Mouse (Mus musculus): ENCODE results near the gene B230219D22Rik. TPM values are rescaled to one million over a fixed set of nuclear protein-coding genes. Genes with fewer than 3 reads are reported as not detected.

Gene B230219D22Rik
- polyA plus RNA-seq, 1 experiment from 2014 or later: 73.0 TPM

GRCm38 (mm10) chr13:55727120-55727838, 34.4 kb downstream of the B230219D22Rik start, which contains the start of gene Pcbd2:
TSS of gene Pcbd2 (plus strand) at chr13:55727368.
- Histone ChIP-seq H3K36me3 (peaks cover 24% of the 10 kb centered on the region), H3K9ac (replicated peaks) (peak within 1 kb of the TSS; percentile 66), H3K27ac (replicated peaks) (peak within 1 kb of the TSS; percentile 94), H3K9me3 (replicated peaks) (no peaks in the 10 kb centered on the region), H3K4me2 (peak within 1 kb of the TSS; percentile 64), H3K27me3 (replicated peaks) (no peaks in the 10 kb centered on the region), H3K4me1 (no peaks in the 10 kb centered on the region), H3K4me3 (replicated peaks) (peak within 1 kb of the TSS; percentile 62)
- under 1% methylated on average over 73 of the region's 73 CpGs for WGBS
- peak; percentile 90 for ATAC-seq (ENCODE audit: low FRiP score)

- H3K4me1 ChIP-seq: no peaks in the 10 kb centered on the region
- peak overlapping the region; percentile 64 for H3K4me2 ChIP-seq
- H3K9me3 ChIP-seq (replicated peaks): no peaks in the 10 kb centered on the region
- peaks cover 24% of the 10 kb centered on the region for H3K36me3 ChIP-seq
- WGBS: 3% methylated on average over 19 of the region's 19 CpGs
- peak overlapping the region; percentile 94 for H3K27ac ChIP-seq (replicated peaks)
- H3K27me3 ChIP-seq (replicated peaks): no peaks in the 10 kb centered on the region
- peak overlapping the region; percentile 66 for H3K9ac ChIP-seq (replicated peaks)
- ATAC-seq (ENCODE audit: low FRiP score): peak; percentile 83
- H3K4me3 ChIP-seq (replicated peaks): peak overlapping the region; percentile 62
These were observed 34.9 kb downstream of the B230219D22Rik start for GRCm38 (mm10) chr13:55727839-55728238.

- no peak for ATAC-seq (ENCODE audit: low FRiP score)
- H3K4me1 ChIP-seq: no peaks in the 10 kb centered on the region
- H3K27ac ChIP-seq (replicated peaks): no peak overlapping the region
- H3K9me3 ChIP-seq (replicated peaks): no peaks in the 10 kb centered on the region
- WGBS: 83% methylated on average over 7 of the region's 7 CpGs
- no peak overlapping the region for H3K4me3 ChIP-seq (replicated peaks)
- no peaks in the 10 kb centered on the region for H3K27me3 ChIP-seq (replicated peaks)
- no peak overlapping the region for H3K4me2 ChIP-seq
- no peak overlapping the region for H3K9ac ChIP-seq (replicated peaks)
- H3K36me3 ChIP-seq: peaks cover 5% of the 10 kb centered on the region
These were observed 37.8 kb downstream of the B230219D22Rik start for GRCm38 (mm10) chr13:55730716-55731115.

GRCm38 (mm10) chr13:55732121-55732520, 39.2 kb downstream of the B230219D22Rik start:
- H3K4me3 ChIP-seq (replicated peaks): no peak overlapping the region
- no peak overlapping the region for H3K4me2 ChIP-seq
- no peak for ATAC-seq (ENCODE audit: low FRiP score)

GRCm38 (mm10) chr13:55733628-55734502, 40.9 kb downstream of the B230219D22Rik start:
- WGBS: 77% methylated on average over 22 of the region's 22 CpGs
- H3K4me2 ChIP-seq: no peak overlapping the region

More at GRCm38 (mm10) chr13:55732121-55732520, 39.2 kb downstream of the B230219D22Rik start:
- Histone ChIP-seq H3K9me3 (replicated peaks) (no peaks in the 10 kb centered on the region), H3K36me3 (no peaks in the 10 kb centered on the region), H3K4me1 (no peaks in the 10 kb centered on the region), H3K27me3 (replicated peaks) (no peaks in the 10 kb centered on the region), H3K27ac (replicated peaks) (no peak overlapping the region), H3K9ac (replicated peaks) (no peak overlapping the region)
- 86% methylated on average over 2 of the region's 2 CpGs for WGBS

GRCm38 (mm10) chr13:55737885-55738284, 45.0 kb downstream of the B230219D22Rik start:
- Histone ChIP-seq H3K4me1 (peaks cover 5% of the 10 kb centered on the region; the same call in 1 of the 2 replicates), H3K4me2 (no peak overlapping the region), H3K27ac (replicated peaks) (no peak overlapping the region), H3K9ac (replicated peaks) (no peak overlapping the region), H3K4me3 (replicated peaks) (no peak overlapping the region), H3K27me3 (replicated peaks) (no peaks in the 10 kb centered on the region), H3K9me3 (replicated peaks) (no peaks in the 10 kb centered on the region), H3K36me3 (no peaks in the 10 kb centered on the region)
- ATAC-seq (ENCODE audit: low FRiP score): no peak
- WGBS: 93% methylated on average over 8 of the region's 8 CpGs

More at GRCm38 (mm10) chr13:55733628-55734502, 40.9 kb downstream of the B230219D22Rik start:
- Histone ChIP-seq H3K27ac (replicated peaks) (no peak overlapping the region), H3K9me3 (replicated peaks) (no peaks in the 10 kb centered on the region), H3K9ac (replicated peaks) (no peak overlapping the region), H3K4me1 (no peaks in the 10 kb centered on the region), H3K4me3 (replicated peaks) (no peak overlapping the region), H3K36me3 (no peaks in the 10 kb centered on the region), H3K27me3 (replicated peaks) (no peaks in the 10 kb centered on the region)
- ATAC-seq (ENCODE audit: low FRiP score): no peak

- no peaks in the 10 kb centered on the region for H3K27me3 ChIP-seq (replicated peaks)
- 45% methylated on average over 8 of the region's 8 CpGs for WGBS
- no peak overlapping the region for H3K4me3 ChIP-seq (replicated peaks)
- no peak for ATAC-seq (ENCODE audit: low FRiP score)
- no peak overlapping the region for H3K27ac ChIP-seq (replicated peaks)
- no peaks in the 10 kb centered on the region for H3K9me3 ChIP-seq (replicated peaks)
- no peaks in the 10 kb centered on the region for H3K36me3 ChIP-seq
- no peak overlapping the region for H3K9ac ChIP-seq (replicated peaks)
- H3K4me1 ChIP-seq: peaks cover 5% of the 10 kb centered on the region; the same call in 1 of the 2 replicates
- no peak overlapping the region for H3K4me2 ChIP-seq
These were observed 49.4 kb downstream of the B230219D22Rik start for GRCm38 (mm10) chr13:55742306-55742705.

Other genes with a start within 250 kb of the B230219D22Rik start
- 34.2 and 38.4 TPM in 2 replicates for gene Grk6, start 248.1 kb upstream of the B230219D22Rik start, polyA plus RNA-seq (2015; fragmentation: Nextera tagmentation; extraction: Ambion mirVana)
- gene Prr7, start 228.9 kb upstream of the B230219D22Rik start, polyA plus RNA-seq (2015; fragmentation: Nextera tagmentation; extraction: Ambion mirVana): 4.2 and 5.8 TPM in 2 replicates
- 389 and 450 TPM in 2 replicates for gene Dbn1, start 205.0 kb upstream of the B230219D22Rik start, polyA plus RNA-seq (2015; fragmentation: Nextera tagmentation; extraction: Ambion mirVana)
- 169 and 176 TPM in 2 replicates for gene Pdlim7, start 179.4 kb upstream of the B230219D22Rik start, polyA plus RNA-seq (2015; fragmentation: Nextera tagmentation; extraction: Ambion mirVana)
- 4.2 and 4.6 TPM in 2 replicates for gene Dok3, start 163.8 kb upstream of the B230219D22Rik start, polyA plus RNA-seq (2015; fragmentation: Nextera tagmentation; extraction: Ambion mirVana)
- gene Ddx41, start 156.5 kb upstream of the B230219D22Rik start, polyA plus RNA-seq (2015; fragmentation: Nextera tagmentation; extraction: Ambion mirVana): 48.8 and 53.1 TPM in 2 replicates
- 43.0 and 46.4 TPM in 2 replicates for gene Fam193b, start 122.0 kb upstream of the B230219D22Rik start, polyA plus RNA-seq (2015; fragmentation: Nextera tagmentation; extraction: Ambion mirVana)
- gene Tmed9, start 119.4 kb upstream of the B230219D22Rik start, polyA plus RNA-seq (2015; fragmentation: Nextera tagmentation; extraction: Ambion mirVana): 110 and 121 TPM in 2 replicates
- 45.5 and 48.3 TPM in 2 replicates for gene B4galt7, start 93.2 kb upstream of the B230219D22Rik start, polyA plus RNA-seq (2015; fragmentation: Nextera tagmentation; extraction: Ambion mirVana)
- gene Caml, start 70.1 kb upstream of the B230219D22Rik start, polyA plus RNA-seq (2015; fragmentation: Nextera tagmentation; extraction: Ambion mirVana): 102 and 117 TPM in 2 replicates
- 22.0 and 25.5 TPM in 2 replicates for gene Ddx46, start 58.1 kb upstream of the B230219D22Rik start, polyA plus RNA-seq (2015; fragmentation: Nextera tagmentation; extraction: Ambion mirVana)
- gene Txndc15, start 21.5 kb downstream of the B230219D22Rik start, polyA plus RNA-seq (2015; fragmentation: Nextera tagmentation; extraction: Ambion mirVana): 140 and 149 TPM in 2 replicates
- gene Pcbd2, start 34.2 kb downstream of the B230219D22Rik start, polyA plus RNA-seq (2015; fragmentation: Nextera tagmentation; extraction: Ambion mirVana): 21.7 and 34.8 TPM in 2 replicates
- gene Catsper3, start 91.4 kb downstream of the B230219D22Rik start, polyA plus RNA-seq (2015; fragmentation: Nextera tagmentation; extraction: Ambion mirVana): 0.26 TPM in 1 of 2 replicates, not detected in the other
- gene Pitx1, start 143.1 kb downstream of the B230219D22Rik start, polyA plus RNA-seq (2015; fragmentation: Nextera tagmentation; extraction: Ambion mirVana): 0.29 TPM in 1 of 2 replicates, not detected in the other